ENCODE assay signal across 25 mouse cellular contexts in genomic region chr4:127200769-127201617, GRCm38 (mm10). TPM values are rescaled to one million over a fixed set of nuclear protein-coding genes. Genes with fewer than 3 reads are reported as not detected.
A peak's percentile ranks its signal among the peaks of the same experiment; 100 is the strongest.
DNase-seq lines count a peak whose midpoint lies in the region; ATAC-seq lines count a peak whose summit lies in the region.
"Had no signal": no experiment of that assay in that cellular context is flagged by ENCODE, and none has a peak within 500 bp of the region (broad histone marks: within the 10 kb centered on the region; RNA-seq: fewer than 3 reads in every experiment).

No protein-coding gene starts in this region.

- H3K36me3 ChIP-seq in heart, embryonic 11.5 days (ENCODE audit: control insufficient read depth, insufficient read depth, low read length), result no peaks in the 10 kb centered on the region
- H3K36me3 ChIP-seq in heart, embryonic 15.5 days, result no peaks in the 10 kb centered on the region
- H3K36me3 ChIP-seq: embryonic facial prominence, embryonic 13.5 days; forebrain, embryonic 10.5 days; liver, embryonic 13.5 days; lung, embryonic 15.5 days had no signal

- no peak overlapping the region for H3K4me3 ChIP-seq in heart, embryonic 11.5 days (ENCODE audit: low read depth, low read length)
- no peak overlapping the region for H3K4me3 ChIP-seq in heart, embryonic 15.5 days
- H3K4me3 ChIP-seq: embryonic facial prominence, embryonic 13.5 days; forebrain, embryonic 10.5 days; liver, embryonic 13.5 days; lung, embryonic 15.5 days; midbrain, embryonic 13.5 days; myocyte; neural tube, embryonic 15.5 days had no signal

- H3K9me3 ChIP-seq in heart, embryonic 11.5 days (replicated peaks; ENCODE audit: control insufficient read depth, low read length), result no peaks in the 10 kb centered on the region
- H3K9me3 ChIP-seq in heart, embryonic 15.5 days (replicated peaks), result no peaks in the 10 kb centered on the region
- H3K9me3 ChIP-seq: embryonic facial prominence, embryonic 13.5 days; forebrain, embryonic 10.5 days; liver, embryonic 13.5 days; lung, embryonic 15.5 days; midbrain, embryonic 13.5 days; neural tube, embryonic 15.5 days had no signal

- no peak overlapping the region for H3K4me2 ChIP-seq in heart, embryonic 11.5 days
- H3K4me2 ChIP-seq in heart, embryonic 15.5 days, result peak overlapping the region; percentile 33; the same call in 1 of the 2 replicates
- H3K4me2 ChIP-seq: embryonic facial prominence, embryonic 13.5 days; liver, embryonic 13.5 days; lung, embryonic 15.5 days; midbrain, embryonic 13.5 days; neural tube, embryonic 15.5 days had no signal

- no peak overlapping the region for H3K9ac ChIP-seq in heart, embryonic 11.5 days (ENCODE audit: low read depth, low read length)
- H3K9ac ChIP-seq in heart, embryonic 15.5 days, result no peak overlapping the region
- H3K9ac ChIP-seq: embryonic facial prominence, embryonic 13.5 days; liver, embryonic 13.5 days; lung, embryonic 15.5 days; midbrain, embryonic 13.5 days; neural tube, embryonic 15.5 days had no signal

- no peaks in the 10 kb centered on the region for H3K27me3 ChIP-seq in heart, embryonic 11.5 days (ENCODE audit: control insufficient read depth, insufficient read depth, low read length)
- H3K27me3 ChIP-seq in heart, embryonic 15.5 days, result peaks cover 7% of the 10 kb centered on the region; the same call in 1 of the 2 replicates
- H3K27me3 ChIP-seq: liver, embryonic 13.5 days; lung, embryonic 15.5 days; midbrain, embryonic 13.5 days; neural tube, embryonic 15.5 days had no signal

- no peak overlapping the region for H3K27ac ChIP-seq in heart, embryonic 11.5 days (ENCODE audit: low read depth, low read length)
- H3K27ac ChIP-seq in heart, embryonic 15.5 days, result peak overlapping the region; percentile 45; the same call in 1 of the 2 replicates
- H3K27ac ChIP-seq: embryonic facial prominence, embryonic 13.5 days; forebrain, embryonic 10.5 days; liver, embryonic 13.5 days; lung, embryonic 15.5 days; midbrain, embryonic 13.5 days; neural tube, embryonic 15.5 days had no signal

- peaks cover 7% of the 10 kb centered on the region; the same call in 1 of the 2 replicates for H3K4me1 ChIP-seq in heart, embryonic 11.5 days (ENCODE audit: control insufficient read depth, insufficient read depth, low read length)
- H3K4me1 ChIP-seq in heart, embryonic 15.5 days (replicated peaks), result peaks cover 10% of the 10 kb centered on the region
- H3K4me1 ChIP-seq: liver, embryonic 13.5 days; midbrain, embryonic 13.5 days; neural tube, embryonic 15.5 days had no signal

- 63% methylated on average over 13 of the region's 13 CpGs for WGBS in heart, embryonic 11.5 days (ENCODE audit: insufficient replicate concordance)
- 48% methylated on average over 13 of the region's 13 CpGs for WGBS in heart, embryonic 15.5 days

- ATAC-seq in heart, embryonic 11.5 days (replicated peaks; ENCODE audit: insufficient number of reproducible peaks, low FRiP score, low TSS enrichment), result no peak
- ATAC-seq in heart, embryonic 15.5 days (replicated peaks; ENCODE audit: insufficient number of reproducible peaks, insufficient read depth, low FRiP score, low read depth), result peak; percentile 66; the same call in 1 of the 2 replicates
- ATAC-seq: activated CD4-positive, CD25-positive, alpha-beta regulatory T cell, adult 4 months; midbrain, embryonic 13.5 days had no signal

- DNase-seq in heart, adult 18-20 months, result peak; percentile 6 to 12
- DNase-seq in 416B (ENCODE audit: low read depth), result peak; percentile 17
- DNase-seq in NIH3T3 (ENCODE audit: low read depth), result peak; percentile 14
- no peak for DNase-seq in retina, postnatal 1 day
- no peak for DNase-seq in gastrocnemius, postnatal 25 days
- no peak for DNase-seq in Muller cell, postnatal 12 days (ENCODE audit: inconsistent ontology term)
- DNase-seq: adrenal gland, postnatal 25 days; cerebellum, adult 2 months; gastrocnemius, postnatal 14 days; kidney, adult 2 months; kidney, postnatal 14 days; liver, embryonic 13.5 days; spleen, adult 18-20 months had no signal

RNA-seq across cellular contexts. Expression of gene Dlgap3, which starts 32.0 kb away (rescaled TPM):
- total RNA-seq in heart, adult 18-20 months (2021), result under 1 TPM; 0.05 to 0.17 TPM
- 1.2 and 1.4 TPM in 2 replicates for polyA plus RNA-seq in heart, embryonic 11.5 days (2014; fragmentation: Nextera tagmentation; extraction: Ambion mirVana)
- 0.40 and 0.84 TPM in 2 replicates for polyA plus RNA-seq in heart, embryonic 15.5 days (2015; fragmentation: Nextera tagmentation; extraction: Ambion mirVana)
- total RNA-seq in gastrocnemius, postnatal 25 days (2021), result under 1 TPM in 1 of 2 experiments, not detected in 1; 0.08 TPM
- total RNA-seq: common myeloid progenitor, adult 5-6 weeks; hematopoietic stem cell, adult 5-6 weeks; MEL had no signal
- polyA plus RNA-seq: activated CD4-positive, CD25-positive, alpha-beta regulatory T cell, adult 4 months; myocyte had no signal

RNA-seq across cellular contexts. Expression of gene Smim12, which starts 42.6 kb away (rescaled TPM):
- 10 to 100 TPM; 54.9 to 61.9 TPM for total RNA-seq in heart, adult 18-20 months (2021)
- polyA plus RNA-seq in heart, embryonic 11.5 days (2014; fragmentation: Nextera tagmentation; extraction: Ambion mirVana), result 62.2 and 67.7 TPM in 2 replicates
- polyA plus RNA-seq in heart, embryonic 15.5 days (2015; fragmentation: Nextera tagmentation; extraction: Ambion mirVana), result 52.0 and 60.7 TPM in 2 replicates
- total RNA-seq in gastrocnemius, postnatal 25 days (2021), result 10 to 100 TPM; 32.7 to 33.4 TPM

Comparison
In these comparisons a context has a peak if more than half of its experiments do, and no peak if none do; other contexts are left out.
1. DNase-seq: peak in heart, adult 18-20 months (2 of 2), 416B (single experiment) and NIH3T3 (single experiment); none in retina, postnatal 1 day (single experiment), gastrocnemius, postnatal 25 days (single experiment) and Muller cell, postnatal 12 days (single experiment).